Mouse (Mus musculus): ENCODE data around the gene Mcrip1.
"Not testable (repeated sequence)": the region's sequence is repeated elsewhere in the genome, so short reads cannot be mapped to it uniquely, and the experiment has no call there.

Gene Mcrip1

DNA sequence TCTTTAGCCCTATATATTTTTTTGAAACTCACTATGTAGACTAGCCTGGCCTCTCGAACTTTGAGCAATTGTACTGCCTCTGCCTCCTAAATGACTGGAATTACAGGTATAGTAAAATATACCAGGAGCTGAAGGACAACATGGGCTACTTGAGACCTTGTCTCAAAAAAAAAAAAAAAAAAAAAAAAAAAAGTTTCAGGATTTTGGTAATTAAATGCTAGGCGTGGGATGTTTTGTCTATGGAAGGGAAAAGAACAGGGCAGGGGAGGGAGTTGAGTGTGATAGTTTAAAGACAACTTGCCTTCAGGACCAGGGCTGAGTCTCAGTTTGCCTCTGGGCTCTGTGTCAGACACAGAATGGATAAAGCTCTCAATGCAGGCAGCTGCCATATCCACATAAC is 25.5 kb upstream of the Mcrip1 start:
- DNase-seq (ENCODE audit: low spot score in 2 of 2) = no peak

DNA sequence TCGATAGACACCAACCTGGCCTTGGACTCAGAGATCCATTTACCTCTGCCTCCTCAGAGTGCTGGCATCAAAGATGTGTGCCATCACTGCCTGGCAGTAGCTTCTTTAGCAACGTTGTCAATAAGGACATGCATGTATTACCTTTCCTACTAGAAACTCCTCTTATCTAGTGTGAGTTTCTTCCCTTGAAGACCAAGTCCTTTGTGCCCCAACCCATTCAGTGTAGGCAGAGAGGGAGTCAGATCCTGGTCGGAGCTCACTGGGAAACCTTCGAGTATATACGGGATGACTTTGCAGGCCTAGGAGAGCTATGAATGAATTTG is 24.7 kb upstream of the Mcrip1 start:
- no peak for DNase-seq (ENCODE audit: low spot score in 2 of 2)

DNA sequence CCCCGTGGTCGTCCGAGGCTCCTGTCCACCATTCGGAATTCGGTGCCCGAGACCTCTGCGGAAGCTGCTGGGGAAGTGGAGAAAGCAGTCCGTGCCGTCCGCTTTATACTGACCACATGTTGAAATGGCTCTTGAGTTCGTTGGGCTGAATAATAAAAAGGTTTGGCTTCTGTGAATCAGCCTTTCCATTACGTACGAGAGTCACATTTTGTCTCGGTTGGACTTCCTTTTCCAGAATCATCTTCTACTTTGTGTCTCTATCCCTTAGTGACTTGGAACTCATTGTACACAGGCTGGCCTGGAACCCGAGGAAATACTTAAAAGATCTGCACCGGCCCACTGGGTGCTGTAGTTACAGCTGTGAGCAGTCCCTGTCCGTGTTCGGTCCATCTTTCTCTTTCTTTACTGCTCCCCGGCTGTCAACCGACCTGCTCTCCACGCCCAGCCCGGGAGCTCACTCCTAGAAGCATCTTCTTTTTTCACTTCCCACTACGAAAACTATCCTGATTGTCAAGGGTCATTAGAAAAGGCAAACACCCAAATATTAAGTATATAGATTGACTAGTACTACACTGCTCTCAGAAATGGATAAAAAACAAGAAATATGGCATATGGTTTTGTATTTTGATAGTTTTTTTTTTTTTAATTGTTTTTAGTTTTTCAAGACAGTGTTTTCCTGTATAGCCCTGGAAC is 24.2 kb upstream of the Mcrip1 start:
- DNase-seq (ENCODE audit: low spot score in 2 of 2) = no peak

DNA sequence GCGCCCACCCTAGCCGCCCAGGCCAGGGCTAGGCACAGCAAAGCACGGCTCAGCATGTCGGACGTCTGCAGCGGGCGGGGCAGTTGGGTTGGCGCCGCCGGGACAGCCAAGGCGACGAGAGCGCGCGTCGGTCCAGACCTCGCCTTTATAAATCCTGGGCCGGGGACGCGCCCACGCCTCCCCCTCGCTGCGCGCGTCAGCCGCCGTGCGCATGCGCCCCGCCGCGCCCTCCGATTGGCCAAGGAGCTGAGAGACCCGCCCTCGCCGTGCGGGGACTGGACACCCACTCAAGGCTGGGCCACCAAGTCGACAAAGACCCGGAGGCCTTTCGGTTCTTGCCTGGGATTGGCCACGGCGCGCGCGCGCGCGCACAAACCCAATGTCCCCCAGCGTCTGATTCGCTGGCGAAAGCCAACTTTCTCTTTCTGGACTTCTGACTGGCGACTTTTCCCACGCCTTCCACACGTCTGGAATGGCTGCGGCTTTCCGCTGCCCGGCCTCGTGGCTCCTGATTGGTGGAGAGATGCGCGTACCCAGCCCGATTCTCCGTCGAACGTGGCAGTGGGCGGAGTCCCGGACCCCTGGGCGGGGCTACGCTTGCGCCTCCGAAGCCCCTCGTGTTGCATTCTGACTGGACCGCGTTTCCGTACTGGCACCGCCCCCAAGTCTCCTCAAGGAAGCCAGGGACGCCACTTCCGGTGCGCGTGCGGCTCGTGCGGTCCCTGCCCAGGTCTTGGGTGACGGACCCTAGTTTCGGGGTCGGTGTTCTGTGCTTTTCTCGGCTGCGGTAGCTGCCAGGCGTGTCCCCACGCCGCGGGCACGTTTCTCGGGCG is 23.4 kb upstream of the Mcrip1 start, which contains the start of gene P4hb:
P4hb (minus strand) TSS at position 502 of the 833 bp plus-strand sequence.
- DNase-seq (ENCODE audit: low spot score in 2 of 2) = peak; percentile 100

DNA sequence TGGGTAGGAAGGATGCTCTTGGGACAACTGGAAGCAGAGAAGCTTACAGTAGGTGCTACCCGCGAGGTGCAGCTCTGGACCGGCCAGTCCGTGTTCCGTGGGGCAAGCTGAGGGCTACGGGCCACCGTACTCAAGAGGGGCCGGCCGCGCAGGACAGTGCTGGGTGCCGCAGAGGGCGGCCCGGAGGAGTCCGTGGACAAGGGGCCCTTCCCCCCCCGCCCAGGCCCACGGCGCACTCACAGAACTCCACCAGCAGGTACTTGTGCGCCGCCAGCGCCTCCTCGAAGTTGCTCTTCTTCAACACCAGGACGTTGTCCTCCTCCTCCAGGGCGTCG is 22.9 kb upstream of the Mcrip1 start:
- DNase-seq (ENCODE audit: low spot score in 2 of 2) = no peak

DNA sequence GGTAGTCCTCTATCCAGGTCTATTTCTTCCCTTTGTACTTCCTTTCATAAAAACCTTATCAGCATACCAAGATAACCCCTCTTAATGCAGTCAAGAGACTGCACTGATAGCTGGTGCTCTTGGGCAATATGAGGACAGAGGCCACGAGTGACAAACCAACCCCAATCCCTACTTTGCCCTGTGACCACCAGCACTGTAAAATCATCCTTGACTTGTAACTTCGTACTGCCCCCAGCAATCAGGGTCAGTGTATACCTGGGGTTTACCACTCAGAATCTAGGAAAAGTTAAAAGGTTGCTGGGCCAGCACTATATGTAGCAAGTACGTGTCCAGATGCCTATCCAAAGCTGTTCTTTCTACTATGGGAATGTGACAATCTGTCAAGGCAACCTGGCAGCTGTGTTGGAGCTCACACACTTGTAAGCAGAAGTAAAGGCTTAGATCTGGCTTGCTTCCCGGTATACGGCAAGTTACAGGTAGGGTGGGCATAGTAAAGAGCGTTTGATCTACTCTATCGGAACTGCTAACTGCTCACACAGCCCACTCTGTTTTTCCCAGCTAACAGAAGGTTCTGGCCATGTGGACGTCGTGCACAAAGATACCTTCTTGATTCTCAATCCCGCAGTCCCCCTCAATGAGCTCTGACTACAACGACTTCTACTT is 22.4 kb upstream of the Mcrip1 start:
- DNase-seq (ENCODE audit: low spot score in 2 of 2) = no peak

DNA sequence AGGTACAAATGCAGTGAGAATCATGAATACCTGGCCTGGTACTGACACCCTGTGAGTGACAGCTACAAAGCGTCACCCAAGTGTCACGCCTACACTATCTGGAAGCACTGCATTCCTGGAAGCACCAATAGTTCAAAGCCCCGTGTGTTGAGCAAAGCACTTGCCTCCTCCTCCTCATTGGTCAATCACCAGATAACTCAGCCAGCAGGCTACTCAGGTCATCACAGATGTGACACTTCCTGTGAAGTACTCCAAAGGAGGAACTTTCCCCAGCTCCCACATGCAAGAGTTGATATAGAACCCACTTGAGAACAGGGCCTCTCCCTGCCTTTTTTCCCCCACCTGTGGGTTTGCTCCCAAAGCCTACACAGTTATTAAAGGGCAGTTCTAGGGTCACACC is 21.6 kb upstream of the Mcrip1 start:
- no peak for DNase-seq (ENCODE audit: low spot score in 2 of 2)

DNA sequence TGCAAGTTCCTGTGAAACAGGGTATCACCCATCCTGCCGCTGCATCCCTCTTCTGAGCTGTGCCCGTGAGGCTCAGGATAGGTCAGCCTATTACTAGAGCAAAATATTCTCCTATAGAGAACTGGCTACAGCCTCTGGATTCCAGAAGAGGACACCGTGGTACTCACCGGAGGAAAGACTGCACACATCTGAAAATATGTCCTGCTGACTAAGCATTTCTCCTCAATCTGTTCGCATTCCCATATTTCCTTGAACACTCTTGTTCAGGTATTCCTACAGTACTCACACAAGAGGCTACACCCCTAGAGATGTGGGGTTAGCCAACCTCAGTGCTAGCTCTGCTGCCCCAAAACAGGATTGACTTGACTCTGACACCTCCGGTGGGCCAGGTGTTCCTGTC is 18.8 kb upstream of the Mcrip1 start:
- no peak for DNase-seq (ENCODE audit: low spot score in 2 of 2)

DNA sequence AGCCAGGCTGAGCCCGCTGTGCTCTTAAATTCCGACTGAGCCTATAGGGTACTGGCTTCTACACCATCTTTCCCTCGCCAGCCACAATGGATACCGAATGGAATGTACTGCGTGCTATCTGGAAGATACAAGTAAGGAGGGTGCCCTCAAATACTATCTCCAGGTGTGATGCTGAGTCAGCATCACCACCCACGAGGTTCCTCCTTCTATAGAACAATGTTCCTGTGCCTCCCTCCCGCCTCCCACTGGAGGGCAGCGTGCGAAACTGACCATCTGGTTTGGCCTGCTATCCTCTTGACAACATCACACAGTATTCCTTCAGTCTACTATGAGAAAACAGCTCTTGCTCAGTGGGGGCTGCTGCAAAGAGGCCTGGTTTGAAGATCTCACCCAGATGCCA is 15.6 kb upstream of the Mcrip1 start:
- no peak for DNase-seq (ENCODE audit: low spot score in 2 of 2)

DNA sequence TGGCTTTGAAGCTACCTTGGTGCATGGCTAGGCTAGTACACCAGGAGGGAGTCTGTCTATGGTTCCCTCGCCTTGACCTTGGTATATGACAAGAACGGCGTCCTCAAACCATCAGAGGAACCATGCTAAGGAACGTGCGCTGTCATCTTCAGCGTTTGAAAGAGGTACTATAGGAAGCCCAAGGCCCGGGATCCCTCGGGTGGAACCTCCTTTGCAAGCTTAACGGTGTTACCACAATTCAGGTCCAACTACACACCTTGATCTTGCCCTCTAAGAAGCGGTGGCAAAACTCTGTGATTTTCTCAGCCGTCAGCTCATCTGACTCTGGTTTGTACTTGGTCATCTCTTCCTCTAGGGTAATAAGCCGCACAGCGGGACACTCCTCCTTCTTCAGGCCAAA is 13.4 kb upstream of the Mcrip1 start:
- DNase-seq (ENCODE audit: low spot score in 2 of 2) = no peak

DNA sequence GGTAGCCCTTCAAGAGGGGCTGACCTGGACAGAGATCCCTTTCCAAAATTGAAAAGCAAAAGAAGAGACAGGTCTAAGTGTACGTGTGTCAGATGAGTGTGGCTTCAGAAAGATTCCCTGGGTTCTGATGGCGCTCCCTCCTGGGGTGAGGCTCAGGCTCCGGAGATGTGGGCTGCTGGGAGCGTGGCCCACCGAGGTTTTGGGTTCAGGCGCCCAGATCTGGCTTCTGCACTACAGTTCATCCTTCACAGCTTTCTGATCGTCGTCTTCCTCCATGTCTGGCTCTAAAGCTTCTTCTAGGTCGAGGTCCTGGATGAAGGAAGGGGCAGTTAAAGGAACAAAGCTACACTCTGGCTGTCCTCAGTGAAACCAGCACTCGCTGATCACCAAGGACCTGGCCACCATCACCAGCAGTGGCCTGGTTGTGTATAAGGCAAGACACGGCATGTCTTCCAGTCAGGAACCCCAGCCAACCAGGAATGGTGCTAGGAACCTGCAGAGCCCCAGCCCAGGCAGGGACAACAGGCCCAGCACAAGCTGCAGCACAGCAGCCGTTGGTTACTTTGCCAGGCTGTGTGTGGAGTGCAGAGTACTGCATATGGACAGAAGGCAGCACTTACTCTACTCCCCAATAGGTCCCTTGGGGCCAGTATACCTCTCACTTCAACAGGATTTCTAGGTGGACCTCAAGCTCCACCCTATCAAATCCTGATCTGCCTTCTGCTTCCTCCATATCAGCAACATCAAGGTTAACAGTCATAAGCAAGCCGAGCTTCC is 11.6 kb upstream of the Mcrip1 start:
- no peak for DNase-seq (ENCODE audit: low spot score in 2 of 2)

DNA sequence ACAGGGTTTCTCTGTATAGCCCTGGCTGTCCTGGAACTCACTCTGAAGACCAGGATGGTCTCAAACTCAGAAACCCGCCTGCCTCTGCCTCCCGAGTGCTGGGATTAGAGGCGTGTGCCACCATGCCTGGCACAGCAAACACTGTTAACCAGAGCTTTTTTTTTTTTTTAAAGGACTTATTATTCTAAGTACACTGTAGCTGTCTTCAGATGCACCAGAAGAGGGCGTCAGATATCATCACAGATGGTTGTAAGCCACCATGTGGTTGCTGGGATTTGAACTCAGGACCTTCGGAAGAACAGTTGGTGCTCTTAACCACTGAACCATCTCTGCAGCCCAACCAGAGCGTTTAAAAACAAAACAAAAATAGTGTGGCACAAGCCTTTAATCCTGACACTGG is 9.3 kb upstream of the Mcrip1 start:
- not testable (repeated sequence) for DNase-seq (ENCODE audit: low spot score in 2 of 2)

DNA sequence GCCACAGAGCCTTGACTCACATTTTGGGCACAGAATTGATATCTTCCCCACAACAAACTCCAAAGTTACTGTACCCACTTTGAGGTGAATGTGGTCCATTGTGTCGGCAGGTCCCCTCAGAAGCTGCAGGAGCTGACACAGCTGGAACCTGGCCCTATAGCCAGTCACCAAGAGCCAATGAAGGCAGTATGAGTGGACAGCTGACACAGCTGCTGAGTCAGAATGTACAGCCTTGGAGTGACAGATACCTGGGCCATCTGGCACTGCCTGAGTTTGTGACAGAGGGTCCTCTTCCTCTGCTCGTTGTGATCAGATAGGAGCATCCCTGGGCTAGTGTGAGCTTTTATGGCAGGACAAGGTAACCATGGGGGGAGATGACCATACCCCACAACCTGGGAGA is 5.7 kb upstream of the Mcrip1 start:
- no peak for DNase-seq (ENCODE audit: low spot score in 2 of 2)

DNA sequence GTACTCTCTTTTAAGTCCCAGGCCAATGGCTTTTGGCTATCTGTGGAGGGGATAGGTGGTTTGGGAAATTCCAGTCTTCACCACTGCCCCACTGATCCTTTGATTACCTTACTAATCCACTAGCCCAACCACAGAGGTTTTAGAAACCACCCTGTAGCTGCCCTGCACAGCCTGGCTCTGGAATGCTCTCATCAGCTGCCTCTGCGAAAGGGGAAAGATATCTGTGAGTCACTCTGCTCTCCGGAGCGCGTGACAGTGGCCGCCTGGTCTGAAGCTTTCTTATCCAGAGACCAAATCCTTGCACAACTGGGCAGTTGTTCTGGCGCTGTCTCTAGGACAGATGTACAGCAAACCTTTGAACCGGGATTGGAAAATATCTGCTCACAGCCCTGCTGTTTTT is 5.3 kb upstream of the Mcrip1 start:
- DNase-seq (ENCODE audit: low spot score in 2 of 2) = no peak

DNA sequence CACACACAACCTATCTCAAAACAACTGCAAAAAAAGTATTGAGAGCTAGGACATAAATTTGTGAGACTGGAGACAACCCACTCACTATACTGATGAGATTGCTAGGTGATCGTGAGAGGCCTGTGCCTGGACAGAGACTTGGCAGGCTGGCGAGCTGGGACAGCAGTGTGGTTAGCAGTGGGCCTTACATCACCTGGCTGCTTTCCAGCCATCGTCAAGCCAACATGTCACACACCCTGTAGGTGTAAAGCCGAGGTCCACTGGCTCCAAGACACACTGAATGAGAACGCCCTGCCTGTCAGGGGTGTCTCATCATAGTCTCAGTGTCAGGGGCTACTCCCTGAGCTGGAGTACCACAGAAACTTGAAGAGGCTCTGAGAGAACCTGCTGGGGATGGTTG is 3.2 kb upstream of the Mcrip1 start:
- no peak for DNase-seq (ENCODE audit: low spot score in 2 of 2)

DNA sequence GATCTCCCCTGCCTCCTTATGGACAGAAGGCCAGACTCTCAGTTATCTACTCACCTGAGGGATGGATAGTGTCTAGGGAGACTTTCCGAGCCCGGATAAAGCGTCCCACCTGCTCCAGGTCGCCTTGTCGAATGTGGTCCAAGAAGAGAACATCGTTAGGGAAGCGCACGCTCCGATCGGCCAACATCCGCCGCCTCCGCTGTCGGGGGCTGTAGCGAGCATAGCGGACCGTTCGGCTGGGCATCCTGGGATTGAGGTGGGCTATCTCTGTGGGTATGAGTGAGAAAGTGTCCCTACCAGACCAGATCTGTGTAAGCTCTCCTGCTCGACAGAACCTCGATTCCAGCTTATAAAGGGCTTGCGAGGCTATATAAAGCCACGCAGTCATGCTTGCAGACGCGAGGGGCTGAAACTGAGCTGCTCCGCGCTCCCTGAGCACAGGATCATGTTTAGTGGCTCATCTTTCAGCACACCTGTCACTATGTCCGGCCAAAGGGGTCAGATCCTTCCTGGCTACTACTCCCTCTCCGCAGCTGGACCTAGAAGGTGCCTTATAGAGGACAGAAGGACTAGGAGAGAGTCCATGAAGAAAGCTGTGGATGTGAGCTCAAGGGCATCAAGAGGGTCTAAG is 1.4 kb upstream of the Mcrip1 start, which contains the start of gene Ppp1r27:
Ppp1r27 (minus strand) TSS at position 323 of the 631 bp plus-strand sequence.
- no peak for DNase-seq (ENCODE audit: low spot score in 2 of 2)

DNA sequence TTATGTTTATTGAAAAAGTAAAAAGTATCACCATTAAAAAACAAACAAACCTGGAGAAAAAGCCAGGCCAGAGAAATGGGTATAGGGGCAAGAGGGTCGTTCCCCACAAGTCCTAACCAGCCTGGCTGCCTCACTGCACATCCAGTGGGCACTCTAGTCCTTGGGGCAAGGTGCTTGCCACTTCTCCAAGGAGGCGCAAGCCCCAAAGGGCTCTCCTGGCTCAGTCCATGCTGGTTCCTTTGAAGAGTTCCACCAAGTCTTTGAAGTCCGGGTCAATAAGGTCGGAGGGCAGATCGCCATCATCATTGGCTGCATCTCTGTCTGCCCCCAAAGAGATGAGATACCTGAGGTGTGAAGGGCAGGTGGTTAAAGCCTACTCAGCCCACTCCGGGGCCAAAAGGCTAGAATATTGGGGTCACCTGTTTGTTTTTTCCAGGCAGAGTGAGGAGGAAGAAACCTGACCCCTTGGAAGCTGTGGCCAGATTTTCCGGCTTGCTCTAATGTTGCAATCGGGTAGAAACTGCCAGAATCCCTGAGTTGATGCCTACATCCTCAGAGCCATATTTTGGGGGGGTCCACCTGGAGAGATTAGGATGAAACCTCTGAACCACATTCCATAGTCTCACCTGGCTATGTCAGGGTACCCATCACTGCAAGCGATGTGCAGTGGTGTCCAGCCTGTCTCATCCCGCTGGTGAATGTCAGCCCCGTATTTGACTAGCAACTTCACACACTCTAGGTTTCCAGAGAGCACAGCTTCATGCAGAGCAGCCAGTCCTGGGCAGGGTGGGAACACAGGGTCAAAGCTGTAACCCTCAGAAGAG is 671 bp upstream of the Mcrip1 start:
- DNase-seq (ENCODE audit: low spot score in 2 of 2) = no peak

DNA sequence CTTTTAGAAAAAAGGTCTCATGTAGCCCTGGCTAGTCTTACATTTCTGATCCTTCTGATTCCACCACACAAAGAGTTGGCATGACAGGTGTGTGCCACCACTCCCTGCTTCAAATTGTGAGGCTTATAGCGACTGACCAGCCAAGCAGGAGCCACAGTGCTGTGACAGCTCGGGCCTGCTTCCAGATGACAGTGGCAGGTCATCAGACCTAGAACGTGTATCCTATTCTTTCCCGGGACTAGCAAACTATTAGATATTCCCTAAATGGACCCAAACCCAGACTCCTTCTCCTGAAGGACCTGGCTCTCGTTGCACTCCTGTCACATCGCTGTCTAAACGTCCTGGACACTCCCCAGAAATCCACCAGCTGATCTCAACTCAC is 750 bp downstream of the Mcrip1 start:
- no peak for DNase-seq (ENCODE audit: low spot score in 2 of 2)

DNA sequence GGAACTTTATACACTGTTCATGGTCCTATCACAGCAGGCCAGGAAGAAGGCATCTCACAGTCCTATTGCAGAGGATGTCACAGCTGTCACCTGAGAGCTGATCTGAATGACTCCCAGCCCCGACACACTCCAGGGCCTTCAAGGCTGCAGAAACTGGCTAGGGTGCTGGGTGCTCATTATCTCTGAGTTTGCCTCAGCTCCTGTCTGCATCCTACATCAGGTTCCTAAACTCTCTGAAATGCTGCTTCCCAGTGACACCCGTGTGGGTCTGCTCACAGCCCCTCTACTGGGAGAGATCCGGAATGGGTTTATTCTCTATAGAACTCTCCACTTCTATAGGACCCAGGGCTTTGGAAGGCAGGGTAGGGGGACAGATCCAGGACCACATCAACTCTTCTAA is 1.3 kb downstream of the Mcrip1 start:
- DNase-seq (ENCODE audit: low spot score in 2 of 2) = no peak

DNA sequence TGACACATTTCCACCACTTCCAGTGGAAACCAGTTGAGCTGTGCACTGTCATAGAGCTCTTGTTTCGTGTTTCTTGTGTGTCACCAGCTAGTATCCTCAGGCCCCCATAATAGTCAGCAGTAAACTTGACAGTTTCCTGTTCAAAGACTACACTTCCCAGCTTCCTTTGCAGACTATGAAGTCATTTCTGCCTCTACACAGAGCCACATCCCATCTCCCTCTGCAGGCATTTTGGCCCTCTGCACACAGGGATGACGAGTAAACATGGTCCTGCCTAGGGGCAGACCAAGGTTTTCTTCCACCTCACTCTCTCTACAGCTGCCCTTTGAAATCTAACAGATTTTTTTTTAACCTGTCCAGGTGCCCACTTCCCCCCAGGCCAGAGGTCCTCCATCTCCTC is 2.1 kb downstream of the Mcrip1 start:
- no peak for DNase-seq (ENCODE audit: low spot score in 2 of 2)

DNA sequence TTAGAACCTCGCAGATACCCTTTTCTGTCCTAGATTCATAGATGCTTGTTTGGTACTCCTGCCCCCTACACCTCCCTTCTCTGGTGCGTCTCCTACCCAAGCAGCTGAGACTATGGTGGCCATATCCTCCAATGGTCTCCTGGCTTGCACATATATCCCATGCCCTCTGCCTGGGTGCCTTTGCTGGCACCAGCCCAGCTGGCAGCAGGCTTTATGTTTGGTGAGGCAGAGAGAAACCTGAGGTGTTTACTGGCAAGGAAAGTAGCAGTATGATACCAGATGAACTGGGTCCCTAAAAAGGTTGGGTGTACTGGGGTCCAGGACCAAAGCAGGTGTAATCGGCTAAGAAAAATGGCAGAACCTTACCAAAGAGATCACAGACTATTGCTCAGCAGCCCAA is 3.6 kb downstream of the Mcrip1 start:
- DNase-seq (ENCODE audit: low spot score in 2 of 2) = no peak
